Mouse (Mus musculus) heart, embryonic 10.5 days (tissue): ENCODE measurements around the gene Arl5b. TPM values are rescaled to one million over a fixed set of nuclear protein-coding genes. Genes with fewer than 3 reads are reported as not detected.
A peak's percentile ranks its signal among the peaks of the same experiment; 100 is the strongest.

Source experiments
- DNase-seq: peaks from one replicate; pipeline ENCODE4 v3.0.0-alpha.2; 2017; ENCODE audit warnings: low spot score
- H3K27ac ChIP-seq: fragments of 300-500 bp; sonication (generic); 2 replicates; pipeline ENCODE4 v1.5.1; 2016; ENCODE audit warnings: mild to moderate bottlenecking
- H3K27me3 ChIP-seq: fragments of 300-500 bp; sonication (generic); 2 replicates; pipeline ENCODE4 v1.6.1; 2016; ENCODE audit warnings: mild to moderate bottlenecking; ENCODE audit not compliant: poor library complexity, insufficient read depth, severe bottlenecking
- H3K36me3 ChIP-seq: fragments of 300-500 bp; sonication (generic); 2 replicates; pipeline ENCODE4 v1.6.1; 2016; ENCODE audit warnings: mild to moderate bottlenecking, moderate library complexity
- H3K4me1 ChIP-seq: fragments of 300-500 bp; sonication (generic); 2 replicates; pipeline ENCODE4 v1.6.1; 2016; ENCODE audit warnings: mild to moderate bottlenecking
- H3K4me3 ChIP-seq: fragments of 300-500 bp; sonication (generic); 2 replicates; pipeline ENCODE4 v1.5.1; 2016; ENCODE audit warnings: mild to moderate bottlenecking, moderate library complexity
- H3K9me3 ChIP-seq: fragments of 300-500 bp; sonication (generic); 2 replicates; pipeline ENCODE4 v1.6.1; 2016; ENCODE audit warnings: mild to moderate bottlenecking, moderate library complexity
- WGBS: fragments of 180-500 bp; shearing (Covaris S2); methylation state at CpG from one replicate; pipeline ENCODE4 v1.1.7; 2016; 5-methylcytosine and 5-hydroxymethylcytosine counted together
- polyA plus RNA-seq: library from polyadenylated mRNA; unstranded; fragments of >200 nt; fragmentation: Nextera tagmentation; extraction: Ambion mirVana; gene quantifications from 2 replicates; pipeline ENCODE4 v1.2.1, GENCODE M21; 2016

The Arl5b gene
- 23.7 and 32.8 TPM in 2 replicates for polyA plus RNA-seq

DNA sequence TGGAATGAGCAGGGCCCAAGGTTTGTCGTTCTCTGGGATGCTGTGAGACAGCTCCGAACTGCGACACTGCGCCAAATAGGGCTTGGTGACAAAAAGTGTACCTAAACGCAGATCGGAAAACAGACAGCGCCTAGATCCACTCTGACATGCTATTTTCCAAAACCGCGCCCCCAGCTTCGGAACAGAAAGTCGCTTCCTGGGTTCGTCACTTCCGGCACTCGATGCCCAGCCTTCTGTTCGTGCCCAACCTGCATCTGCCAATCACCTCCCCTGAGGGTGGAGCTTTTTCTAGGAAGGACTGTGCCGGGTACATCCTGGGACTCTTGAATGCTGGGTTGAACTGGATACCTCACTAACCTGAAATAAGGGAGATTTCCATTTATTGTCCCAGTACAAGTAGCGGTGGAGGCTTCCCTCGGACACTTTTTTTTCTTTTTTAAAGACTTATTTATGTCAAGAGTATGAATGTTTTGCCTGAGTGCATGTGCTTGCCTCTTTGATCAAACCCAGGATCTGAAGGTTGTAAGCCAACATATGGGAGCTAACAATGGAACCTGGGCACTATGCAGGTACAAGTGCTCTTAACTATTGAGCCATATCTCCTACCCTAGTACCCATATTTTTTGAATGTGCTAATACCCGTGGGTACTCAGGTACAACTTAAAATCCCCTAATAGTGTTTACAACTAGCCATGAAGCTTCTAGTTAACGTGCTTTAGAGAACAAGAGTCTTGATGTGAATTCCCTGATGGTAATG lies at the start of gene Arl5b:
Gene Arl5b, plus strand, starts transcription at position 279 of the 757 bp plus-strand sequence.
- H3K4me3 ChIP-seq: peak within 1 kb of the TSS; percentile 69
- no peaks in the 10 kb centered on the region; the same call in 1 of the 2 replicates for H3K36me3 ChIP-seq
- peaks cover 5% of the 10 kb centered on the region for H3K4me1 ChIP-seq
- DNase-seq: peak; percentile 97
- H3K27me3 ChIP-seq: no peaks in the 10 kb centered on the region
- WGBS: 9% methylated on average over 20 of the region's 20 CpGs
- H3K9me3 ChIP-seq: no peaks in the 10 kb centered on the region
- peak within 1 kb of the TSS; percentile 85 for H3K27ac ChIP-seq

DNA sequence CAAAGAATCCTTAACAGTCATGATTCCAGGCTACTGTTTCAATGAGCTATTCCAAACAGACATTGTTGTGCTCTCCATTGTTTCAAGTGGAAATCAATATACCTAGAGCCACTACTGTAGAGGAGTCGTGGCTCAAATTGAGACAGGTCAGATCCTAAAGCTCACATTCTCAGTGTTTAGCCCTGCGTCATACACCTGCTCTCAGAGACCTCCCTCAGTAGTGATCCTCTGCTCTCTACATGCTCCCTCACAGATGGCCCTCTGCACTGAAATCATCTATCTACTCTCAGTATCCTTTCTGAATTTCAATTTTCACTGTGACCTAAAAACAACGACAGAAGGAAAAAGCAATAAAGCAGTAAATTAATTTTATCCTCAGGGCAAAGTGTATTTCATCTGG lies 41.7 kb upstream of the Arl5b start:
- DNase-seq: no peak
- H3K27ac ChIP-seq: no peak overlapping the region
- peaks cover 7% of the 10 kb centered on the region; the same call in 1 of the 2 replicates for H3K36me3 ChIP-seq
- 90% methylated on average over 3 of the region's 3 CpGs for WGBS
- H3K4me1 ChIP-seq: no peaks in the 10 kb centered on the region
- H3K9me3 ChIP-seq: no peaks in the 10 kb centered on the region
- H3K4me3 ChIP-seq: no peak overlapping the region
- no peaks in the 10 kb centered on the region for H3K27me3 ChIP-seq

DNA sequence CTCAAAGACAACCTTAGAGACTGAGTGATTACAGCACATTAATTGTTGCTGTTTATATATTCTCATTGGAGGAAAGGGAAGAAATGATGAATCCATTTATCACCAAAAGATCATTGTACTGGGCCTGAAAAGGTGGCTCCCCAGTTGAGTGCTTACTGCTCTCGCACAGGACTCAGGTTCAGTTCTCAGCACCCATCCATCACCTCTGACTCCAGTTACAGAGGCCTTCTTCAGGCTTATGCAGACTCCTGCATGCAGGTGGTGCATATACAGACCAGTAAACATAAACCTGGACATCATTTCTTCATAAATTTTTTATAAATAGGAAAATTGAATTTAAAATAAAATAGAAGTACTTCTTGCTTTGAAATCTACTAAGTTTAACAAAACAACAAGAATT lies 41.1 kb upstream of the Arl5b start:
- 86% methylated on average over 1 of the region's 1 CpGs for WGBS
- Histone ChIP-seq H3K4me3 (no peak overlapping the region), H3K4me1 (no peaks in the 10 kb centered on the region), H3K27me3 (no peaks in the 10 kb centered on the region), H3K9me3 (no peaks in the 10 kb centered on the region), H3K27ac (no peak overlapping the region), H3K36me3 (peaks cover 7% of the 10 kb centered on the region; the same call in 1 of the 2 replicates)
- no peak for DNase-seq

DNA sequence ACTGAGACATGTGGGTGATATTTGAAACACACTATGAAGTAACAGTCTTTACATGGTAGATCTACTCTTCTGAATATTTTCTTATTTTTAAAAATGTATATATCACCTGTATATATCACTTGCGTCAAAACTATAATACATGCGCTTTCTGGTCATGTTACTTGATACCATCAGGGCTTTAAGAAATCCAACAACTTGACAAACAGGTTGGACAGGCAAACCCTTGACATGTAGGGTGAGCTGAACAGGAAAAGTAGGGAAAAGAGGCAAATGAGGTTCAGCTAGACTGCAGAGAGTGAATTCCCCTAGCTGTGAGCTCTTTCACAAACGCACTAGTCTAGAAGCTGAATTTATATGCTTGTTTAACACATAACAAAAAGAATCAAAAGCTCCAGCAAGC lies 22.4 kb upstream of the Arl5b start:
- no peak overlapping the region for H3K27ac ChIP-seq
- H3K36me3 ChIP-seq: peaks cover 12% of the 10 kb centered on the region; the same call in 1 of the 2 replicates
- no peak overlapping the region for H3K4me3 ChIP-seq
- H3K9me3 ChIP-seq: no peaks in the 10 kb centered on the region
- 92% methylated on average over 3 of the region's 3 CpGs for WGBS
- no peak for DNase-seq
- H3K27me3 ChIP-seq: no peaks in the 10 kb centered on the region
- H3K4me1 ChIP-seq: no peaks in the 10 kb centered on the region

DNA sequence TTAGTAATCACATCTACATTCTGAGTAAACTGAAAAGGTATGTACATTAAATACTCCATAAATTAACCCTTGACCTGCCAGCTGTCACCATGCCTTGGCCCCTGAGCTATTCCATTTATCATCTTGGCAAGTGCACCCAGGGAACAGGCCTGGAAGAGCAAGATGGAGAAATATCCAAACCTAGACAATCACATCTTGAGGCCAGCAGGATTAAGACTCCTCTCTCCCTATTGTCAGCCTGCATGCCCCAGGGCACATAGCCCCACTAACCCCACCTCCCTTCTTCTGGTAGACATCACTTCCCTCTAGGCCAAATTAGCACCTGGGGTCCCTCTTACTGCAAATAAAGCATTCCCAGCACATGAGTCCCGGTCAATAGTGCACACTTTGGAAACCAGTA lies 21.4 kb upstream of the Arl5b start:
- Histone ChIP-seq H3K27ac (no peak overlapping the region), H3K9me3 (no peaks in the 10 kb centered on the region), H3K4me1 (no peaks in the 10 kb centered on the region), H3K27me3 (no peaks in the 10 kb centered on the region), H3K36me3 (peaks cover 12% of the 10 kb centered on the region; the same call in 1 of the 2 replicates), H3K4me3 (no peak overlapping the region)
- DNase-seq: no peak
- WGBS: 96% methylated on average over 1 of the region's 1 CpGs

DNA sequence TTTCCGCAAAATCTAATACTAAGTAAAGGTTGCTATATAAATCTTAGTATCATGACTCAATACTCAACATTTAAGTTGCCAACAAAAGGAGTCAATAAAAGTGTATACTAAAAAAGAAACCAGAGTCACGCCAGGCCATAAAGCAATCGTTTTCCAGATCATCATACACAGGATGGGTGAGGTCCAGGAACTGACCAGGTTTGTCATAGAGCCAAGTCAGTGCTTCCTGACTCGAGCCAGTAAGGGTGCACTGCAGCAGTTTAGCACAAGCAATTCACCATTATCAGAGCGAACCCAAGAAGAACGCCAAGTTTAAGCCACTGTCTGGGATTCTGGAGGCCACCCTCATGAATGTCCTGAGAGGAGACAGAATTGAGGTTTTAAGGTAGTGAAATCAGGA lies 10.5 kb upstream of the Arl5b start:
- Histone ChIP-seq H3K36me3 (peaks cover 5% of the 10 kb centered on the region; the same call in 1 of the 2 replicates), H3K9me3 (no peaks in the 10 kb centered on the region), H3K4me1 (no peaks in the 10 kb centered on the region), H3K4me3 (no peak overlapping the region), H3K27me3 (no peaks in the 10 kb centered on the region), H3K27ac (no peak overlapping the region)
- WGBS: 88% methylated on average over 6 of the region's 6 CpGs
- DNase-seq: no peak

DNA sequence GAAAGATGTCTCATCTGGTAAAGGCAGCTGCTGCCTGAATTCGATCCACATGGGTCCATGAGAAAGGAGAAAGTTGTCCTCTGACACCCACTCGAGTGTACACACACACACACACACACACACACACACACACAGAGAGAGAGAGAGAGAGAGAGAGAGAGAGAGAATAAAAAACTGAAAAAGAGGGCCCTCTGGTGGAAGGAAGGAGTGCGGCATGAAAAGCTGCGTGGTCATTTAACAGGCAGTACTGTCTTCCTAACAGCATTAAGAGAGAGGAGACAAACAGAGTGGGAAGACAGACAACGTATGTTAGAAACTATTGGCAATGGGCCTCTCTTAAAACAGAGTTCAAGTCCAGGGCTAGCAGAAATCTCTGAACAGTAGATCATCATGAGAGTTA lies 8.9 kb upstream of the Arl5b start:
- H3K4me1 ChIP-seq: no peaks in the 10 kb centered on the region
- no peaks in the 10 kb centered on the region for H3K9me3 ChIP-seq
- DNase-seq: no peak
- no peaks in the 10 kb centered on the region for H3K27me3 ChIP-seq
- WGBS: 62% methylated on average over 5 of the region's 5 CpGs
- H3K36me3 ChIP-seq: peaks cover 5% of the 10 kb centered on the region; the same call in 1 of the 2 replicates
- H3K4me3 ChIP-seq: no peak overlapping the region
- no peak overlapping the region for H3K27ac ChIP-seq

DNA sequence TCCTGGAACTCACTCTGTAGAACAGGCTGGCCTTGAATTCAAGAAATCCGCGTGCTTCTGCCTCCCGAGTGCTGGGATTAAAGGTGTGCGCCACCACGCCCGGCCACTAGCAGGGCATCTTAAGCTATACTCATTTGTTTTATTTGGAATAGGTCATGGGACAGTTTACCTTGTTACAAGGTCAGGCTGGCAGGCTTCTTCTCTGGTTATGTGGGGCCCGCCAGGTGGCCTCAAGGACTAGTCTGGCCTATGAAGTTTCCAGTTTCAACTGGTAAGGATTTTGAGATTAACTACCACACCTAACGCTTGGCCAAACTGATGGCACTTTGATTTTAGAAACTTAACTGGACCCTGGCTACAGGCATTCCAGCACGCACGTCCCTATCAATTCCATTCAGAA lies 5.3 kb downstream of the Arl5b start:
- no peak for DNase-seq
- Histone ChIP-seq H3K27me3 (no peaks in the 10 kb centered on the region), H3K4me3 (peak overlapping the region; percentile 79), H3K9me3 (no peaks in the 10 kb centered on the region), H3K4me1 (peaks cover 16% of the 10 kb centered on the region), H3K36me3 (no peaks in the 10 kb centered on the region), H3K27ac (peak overlapping the region; percentile 96)
- WGBS: 24% methylated on average over 10 of the region's 10 CpGs

DNA sequence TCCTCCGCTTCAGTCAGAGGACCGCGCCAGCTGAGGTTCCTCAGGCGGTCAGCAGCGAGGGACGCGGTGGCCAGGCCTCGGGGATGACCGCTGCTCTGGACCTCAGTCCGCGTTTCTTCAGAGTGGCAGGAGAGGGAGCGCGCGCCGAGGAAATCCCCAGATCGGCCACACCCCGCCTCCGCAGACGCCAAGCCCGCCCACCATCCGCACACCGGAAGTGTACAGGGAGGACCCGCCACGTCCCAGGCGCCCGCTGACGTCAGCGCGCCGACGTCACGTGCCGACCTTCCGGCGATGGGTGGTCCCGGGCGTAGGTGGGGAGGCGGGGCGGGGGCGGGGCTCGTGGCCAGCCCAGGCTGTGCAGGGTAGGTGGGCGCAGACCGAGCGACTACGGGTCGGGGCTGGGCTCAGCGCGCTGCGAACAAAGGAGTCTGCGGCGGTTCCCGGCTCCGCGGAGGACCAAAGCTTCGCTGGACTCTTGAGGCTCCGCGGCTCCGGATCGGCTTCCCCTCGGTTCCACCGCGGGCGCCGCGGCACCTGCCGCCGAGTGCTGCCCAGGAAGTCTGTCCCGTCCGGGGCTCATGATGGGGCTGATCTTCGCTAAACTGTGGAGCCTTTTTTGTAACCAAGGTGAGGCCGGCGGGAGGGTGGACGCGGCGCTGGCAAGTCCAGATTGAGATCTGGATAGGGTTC lies 5.9 kb downstream of the Arl5b start, which contains the start of gene Nsun6:
Gene Nsun6, minus strand, starts transcription at position 125 of the 693 bp plus-strand sequence.
- H3K27me3 ChIP-seq: no peaks in the 10 kb centered on the region
- WGBS: under 1% methylated on average over 75 of the region's 75 CpGs
- H3K4me3 ChIP-seq: peak within 1 kb of the TSS; percentile 79
- H3K9me3 ChIP-seq: no peaks in the 10 kb centered on the region
- H3K36me3 ChIP-seq: no peaks in the 10 kb centered on the region
- DNase-seq: peak; percentile 98
- peaks cover 16% of the 10 kb centered on the region for H3K4me1 ChIP-seq
- peak within 1 kb of the TSS; percentile 96 for H3K27ac ChIP-seq

DNA sequence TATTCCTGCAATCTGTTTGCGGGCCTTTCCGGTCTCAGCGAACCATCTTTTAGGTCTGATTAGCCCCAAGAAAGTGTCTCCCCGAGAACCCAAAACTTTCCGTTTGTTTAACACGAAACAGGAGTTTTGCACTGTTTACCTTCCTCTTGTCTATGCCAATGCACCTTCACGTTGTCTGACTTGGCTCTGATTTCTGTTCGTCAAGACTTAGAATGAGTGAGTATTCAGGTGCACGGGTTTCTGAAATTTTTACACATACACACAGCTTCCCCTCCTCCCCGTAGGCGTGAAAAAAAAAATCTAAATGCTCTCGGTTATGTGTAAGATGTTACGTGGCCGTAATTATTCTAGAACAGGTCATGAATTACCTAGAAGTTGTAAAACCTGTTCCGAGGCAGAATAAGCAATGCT lies 6.6 kb downstream of the Arl5b start:
- WGBS: 2% methylated on average over 15 of the region's 15 CpGs
- Histone ChIP-seq H3K27me3 (no peaks in the 10 kb centered on the region), H3K4me3 (peak overlapping the region; percentile 79), H3K27ac (peak overlapping the region; percentile 96), H3K9me3 (no peaks in the 10 kb centered on the region), H3K4me1 (peaks cover 16% of the 10 kb centered on the region), H3K36me3 (no peaks in the 10 kb centered on the region)
- no peak for DNase-seq

DNA sequence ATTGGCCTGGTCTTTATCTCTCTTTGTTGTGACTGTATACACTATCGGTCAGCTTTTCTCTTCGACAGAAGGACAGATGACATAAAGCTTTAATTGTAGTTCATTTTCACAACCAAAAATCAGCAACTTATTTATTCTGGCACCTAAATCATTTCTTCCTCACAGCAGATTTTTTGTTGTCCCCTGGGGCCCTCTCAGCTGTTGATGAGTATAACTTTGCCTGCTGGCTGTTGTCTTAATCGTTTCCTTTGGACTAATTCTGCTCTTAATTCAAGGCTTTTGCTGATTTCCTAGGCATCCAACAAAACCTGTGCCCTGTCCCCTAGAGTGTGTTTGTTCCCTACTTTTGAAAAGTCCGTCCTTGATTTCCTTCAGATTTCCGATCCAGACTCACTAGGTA lies 9.0 kb downstream of the Arl5b start:
- no peaks in the 10 kb centered on the region for H3K9me3 ChIP-seq
- no peaks in the 10 kb centered on the region for H3K36me3 ChIP-seq
- no peak for DNase-seq
- H3K27me3 ChIP-seq: no peaks in the 10 kb centered on the region
- peaks cover 16% of the 10 kb centered on the region for H3K4me1 ChIP-seq
- H3K27ac ChIP-seq: no peak overlapping the region
- H3K4me3 ChIP-seq: no peak overlapping the region
- WGBS: 80% methylated on average over 5 of the region's 5 CpGs

DNA sequence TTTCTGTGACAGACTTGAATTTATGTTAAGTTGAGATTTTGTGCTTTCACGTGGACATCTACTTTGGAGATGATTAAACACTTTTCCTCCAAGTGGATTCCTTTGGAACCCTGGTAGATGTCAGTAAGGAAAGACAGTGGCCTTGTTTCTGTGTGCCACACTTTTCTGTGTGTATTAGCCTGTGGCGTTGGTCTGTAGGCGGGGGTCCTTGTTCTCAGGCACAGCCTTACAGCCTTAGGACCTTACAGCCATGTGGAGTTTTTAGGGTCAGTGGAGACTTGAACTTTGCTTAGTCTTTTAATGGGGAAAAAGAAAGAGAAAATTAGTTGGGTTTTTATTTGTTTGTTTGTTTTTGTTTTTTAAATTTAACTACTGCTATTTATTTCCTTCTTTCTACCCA lies 11.7 kb downstream of the Arl5b start:
- peaks cover 21% of the 10 kb centered on the region for H3K4me1 ChIP-seq
- no peak overlapping the region for H3K27ac ChIP-seq
- no peaks in the 10 kb centered on the region for H3K36me3 ChIP-seq
- H3K9me3 ChIP-seq: no peaks in the 10 kb centered on the region
- DNase-seq: no peak
- 86% methylated on average over 3 of the region's 3 CpGs for WGBS
- no peak overlapping the region for H3K4me3 ChIP-seq
- no peaks in the 10 kb centered on the region for H3K27me3 ChIP-seq

DNA sequence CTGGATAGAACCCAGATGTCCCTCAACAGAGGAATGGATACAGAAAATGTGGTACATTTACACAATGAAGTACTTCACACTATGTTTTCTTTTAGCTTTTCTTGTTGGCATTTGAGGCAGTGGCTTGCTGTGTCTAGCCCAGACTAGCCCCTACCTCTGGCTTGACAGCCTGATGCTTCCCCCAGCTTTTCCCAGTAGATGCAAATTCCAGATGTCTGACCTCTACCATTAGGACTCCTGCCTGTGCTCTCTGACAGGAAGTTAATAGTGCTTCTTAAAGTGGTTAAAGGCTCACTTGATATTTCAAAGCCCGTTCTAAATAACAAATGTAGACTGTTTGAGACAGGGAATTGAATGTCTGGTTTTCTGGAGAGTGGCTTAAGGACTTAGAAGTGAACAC lies 14.6 kb downstream of the Arl5b start:
- DNase-seq: no peak
- Histone ChIP-seq H3K36me3 (peaks cover 7% of the 10 kb centered on the region; the same call in 1 of the 2 replicates), H3K4me3 (no peak overlapping the region), H3K27ac (no peak overlapping the region), H3K27me3 (no peaks in the 10 kb centered on the region), H3K4me1 (peaks cover 7% of the 10 kb centered on the region; the same call in 1 of the 2 replicates), H3K9me3 (no peaks in the 10 kb centered on the region)
- WGBS: 87% methylated on average over 1 of the region's 1 CpGs
